Mouse (Mus musculus) heart, embryonic 11.5 days (tissue): ENCODE measurements around the gene Gdf2. TPM values are rescaled to one million over a fixed set of nuclear protein-coding genes. Genes with fewer than 3 reads are reported as not detected.
A peak's percentile ranks its signal among the peaks of the same experiment; 100 is the strongest.

Experiments used
- ATAC-seq: fragments of 200-750 bp; cut with Nextera tagmentation; replicated peaks from 2 replicates; pipeline ENCODE4 v1.8.0; 2017; ENCODE audit warnings: moderate library complexity; ENCODE audit not compliant: insufficient number of reproducible peaks, low FRiP score, low TSS enrichment
- H3K27ac ChIP-seq: fragments of 300-500 bp; sonication (generic); 2 replicates; pipeline ENCODE4 v1.5.1; 2014; ENCODE audit warnings: mild to moderate bottlenecking, low read depth, low read length
- H3K27me3 ChIP-seq: fragments of 300-500 bp; sonication (generic); 2 replicates; pipeline ENCODE4 v1.6.1; 2014; ENCODE audit warnings: mild to moderate bottlenecking, low read length, mixed read lengths; ENCODE audit not compliant: control insufficient read depth, insufficient read depth
- H3K36me3 ChIP-seq: fragments of 300-500 bp; sonication (generic); 2 replicates; pipeline ENCODE4 v1.6.1; 2014; ENCODE audit warnings: mild to moderate bottlenecking, low read length, moderate library complexity, mixed read lengths; ENCODE audit not compliant: control insufficient read depth, insufficient read depth
- H3K4me1 ChIP-seq: fragments of 300-500 bp; sonication (generic); 2 replicates; pipeline ENCODE4 v1.6.1; 2014; ENCODE audit warnings: low read length; ENCODE audit not compliant: control insufficient read depth, insufficient read depth
- H3K4me2 ChIP-seq: fragments of 300-500 bp; sonication (generic); 2 replicates; pipeline ENCODE4 v1.6.1; 2014; ENCODE audit warnings: mild to moderate bottlenecking, moderate library complexity
- H3K4me3 ChIP-seq: fragments of 300-500 bp; sonication (generic); 2 replicates; pipeline ENCODE4 v1.5.1; 2014; ENCODE audit warnings: low read depth, low read length
- H3K9ac ChIP-seq: fragments of 300-500 bp; sonication (generic); 2 replicates; pipeline ENCODE4 v1.6.1; 2014; ENCODE audit warnings: mild to moderate bottlenecking, low read depth, low read length, moderate library complexity
- H3K9me3 ChIP-seq: fragments of 300-500 bp; sonication (generic); replicated peaks from 2 replicates; pipeline ENCODE4 v1.6.1; 2016; ENCODE audit warnings: low read length; ENCODE audit not compliant: control insufficient read depth
- WGBS: fragments of 180-500 bp; shearing (Covaris S2); extraction: QIAGEN DNeasy Blood & Tissue Kit; methylation state at CpG from one replicate; pipeline ENCODE4 v1.1.7; 2014; ENCODE audit not compliant: insufficient replicate concordance; 5-methylcytosine and 5-hydroxymethylcytosine counted together
- polyA plus RNA-seq: library from polyadenylated mRNA; unstranded; fragments of >200 nt; fragmentation: Nextera tagmentation; extraction: Ambion mirVana; gene quantifications from 2 replicates; pipeline ENCODE4 v1.2.1, GENCODE M21; 2014

Gene Gdf2
- polyA plus RNA-seq, 1 experiment from 2014 or later = 0.64 TPM

GRCm38 (mm10) chr14:33920727-33921559 is 19.9 kb upstream of the Gdf2 start:
- ATAC-seq = no peak

GRCm38 (mm10) chr14:33922771-33923167 is 18.1 kb upstream of the Gdf2 start:
- H3K4me3 ChIP-seq = peak overlapping the region; percentile 60
- H3K27me3 ChIP-seq = peaks cover 78% of the 10 kb centered on the region
- no peaks in the 10 kb centered on the region for H3K36me3 ChIP-seq
- H3K4me1 ChIP-seq = 0 out of 2 replicates have a peak, but pooled peaks cover 3% of the 10 kb centered on the region
- WGBS = 19% methylated on average over 8 of the region's 8 CpGs
- H3K4me2 ChIP-seq = peak overlapping the region; percentile 99
- H3K9ac ChIP-seq = no peak overlapping the region
- ATAC-seq = no peak
- no peak overlapping the region for H3K27ac ChIP-seq
- no peaks in the 10 kb centered on the region for H3K9me3 ChIP-seq

More at GRCm38 (mm10) chr14:33920727-33921559, 19.9 kb upstream of the Gdf2 start:
- no peaks in the 10 kb centered on the region for H3K9me3 ChIP-seq
- WGBS = 55% methylated on average over 14 of the region's 14 CpGs
- no peaks in the 10 kb centered on the region for H3K36me3 ChIP-seq
- no peak overlapping the region for H3K4me2 ChIP-seq
- no peak overlapping the region for H3K27ac ChIP-seq
- peaks cover 66% of the 10 kb centered on the region for H3K27me3 ChIP-seq
- H3K9ac ChIP-seq = no peak overlapping the region
- no peak overlapping the region for H3K4me3 ChIP-seq
- 0 out of 2 replicates have a peak, but pooled peaks cover 3% of the 10 kb centered on the region for H3K4me1 ChIP-seq

GRCm38 (mm10) chr14:33923168-33924070 is 17.4 kb upstream of the Gdf2 start, which contains the start of gene Gdf10:
Gene Gdf10, plus strand, starts transcription at chr14:33923587.
- Histone ChIP-seq H3K27ac (no peak within 1 kb of the TSS), H3K27me3 (peaks cover 80% of the 10 kb centered on the region), H3K9ac (peak within 1 kb of the TSS; percentile 52), H3K4me1 (0 out of 2 replicates have a peak, but pooled peaks cover 3% of the 10 kb centered on the region), H3K4me3 (peak within 1 kb of the TSS; percentile 60), H3K4me2 (peak within 1 kb of the TSS; percentile 99), H3K36me3 (no peaks in the 10 kb centered on the region), H3K9me3 (no peaks in the 10 kb centered on the region)
- 1% methylated on average over 59 of the region's 85 CpGs for WGBS
- peak; percentile 55 for ATAC-seq

- Histone ChIP-seq H3K36me3 (no peaks in the 10 kb centered on the region), H3K4me2 (no peak overlapping the region; the same call in 1 of the 2 replicates), H3K27ac (no peak overlapping the region), H3K4me3 (0 out of 2 replicates have a peak overlapping the region, but pooled peaks have one; percentile 3), H3K4me1 (peaks cover 3% of the 10 kb centered on the region; the same call in 1 of the 2 replicates), H3K9me3 (no peaks in the 10 kb centered on the region), H3K27me3 (peaks cover 48% of the 10 kb centered on the region), H3K9ac (no peak overlapping the region)
- ATAC-seq = no peak
- WGBS = 35% methylated on average over 17 of the region's 17 CpGs
Observed at GRCm38 (mm10) chr14:33931853-33932252, 9.0 kb upstream of the Gdf2 start.

- H3K4me2 ChIP-seq = no peak overlapping the region
- no peaks in the 10 kb centered on the region for H3K9me3 ChIP-seq
- no peak overlapping the region for H3K27ac ChIP-seq
- peaks cover 40% of the 10 kb centered on the region for H3K27me3 ChIP-seq
- H3K36me3 ChIP-seq = no peaks in the 10 kb centered on the region
- 52% methylated on average over 10 of the region's 10 CpGs for WGBS
- H3K4me1 ChIP-seq = peaks cover 3% of the 10 kb centered on the region; the same call in 1 of the 2 replicates
- H3K4me3 ChIP-seq = no peak overlapping the region
- ATAC-seq = no peak
- no peak overlapping the region for H3K9ac ChIP-seq
Observed at GRCm38 (mm10) chr14:33932935-33933703, 7.7 kb upstream of the Gdf2 start.

GRCm38 (mm10) chr14:33933778-33934317 is 7.0 kb upstream of the Gdf2 start:
- Histone ChIP-seq H3K9me3 (no peaks in the 10 kb centered on the region), H3K9ac (no peak overlapping the region), H3K4me1 (peaks cover 3% of the 10 kb centered on the region; the same call in 1 of the 2 replicates), H3K4me2 (no peak overlapping the region), H3K27ac (no peak overlapping the region), H3K4me3 (no peak overlapping the region), H3K27me3 (peaks cover 35% of the 10 kb centered on the region), H3K36me3 (no peaks in the 10 kb centered on the region)
- WGBS = 37% methylated on average over 5 of the region's 5 CpGs
- no peak for ATAC-seq

GRCm38 (mm10) chr14:33939117-33939516 is 1.7 kb upstream of the Gdf2 start:
- Histone ChIP-seq H3K4me1 (peaks cover 10% of the 10 kb centered on the region), H3K4me2 (peak overlapping the region; percentile 55), H3K27me3 (peaks cover 2% of the 10 kb centered on the region; the same call in 1 of the 2 replicates), H3K4me3 (no peak overlapping the region; the same call in 1 of the 2 replicates), H3K36me3 (no peaks in the 10 kb centered on the region), H3K27ac (no peak overlapping the region), H3K9me3 (no peaks in the 10 kb centered on the region), H3K9ac (peak overlapping the region; percentile 56; the same call in 1 of the 2 replicates)
- 26% methylated on average over 9 of the region's 9 CpGs for WGBS
- no peak for ATAC-seq
